Mouse (Mus musculus) embryonic stem cell, embryonic (primary cell): Measurements from ENCODE around the gene Uba5.

Source experiments
- CTCF ChIA-PET, 4 experiments: fragments of 300-600 bp in 2 of 4; fragments of 350-600 bp in 2 of 4; sonication (Branson Sonifier 250); formaldehyde crosslinking; loops; one replicate each; lab custom pipeline; 2022; ENCODE audit warnings: inconsistent platforms in 2 of 4; lab: Charles Lee
- POLR2A ChIA-PET, 4 experiments: fragments of 300-600 bp in 2 of 4; fragments of 350-600 bp in 2 of 4; sonication (Branson Sonifier 250); formaldehyde crosslinking; loops; one replicate each; lab custom pipeline; 2022; ENCODE audit warnings: antibody characterized with exemption in 4 of 4, inconsistent platforms in 1 of 4; lab: Charles Lee

Gene Uba5

DNA sequence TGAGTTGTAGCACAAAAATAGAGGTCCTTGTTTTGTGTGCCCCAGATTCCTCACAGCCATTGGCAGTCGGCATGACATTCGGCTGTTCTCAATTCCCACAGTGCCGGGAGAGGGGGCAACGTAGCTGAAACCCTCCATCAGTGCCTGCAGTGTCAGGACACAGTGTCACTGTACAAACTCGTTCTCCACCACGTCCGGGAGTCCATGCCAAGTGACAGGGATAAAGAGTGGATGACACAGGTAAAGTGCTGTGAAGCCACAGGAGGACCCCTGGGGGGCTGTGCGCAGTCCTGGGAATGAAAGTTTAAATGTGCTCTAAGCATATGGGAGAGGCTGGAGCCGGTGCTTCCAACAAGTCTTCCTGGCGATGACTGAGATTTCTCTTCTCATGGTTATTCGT is 33.1 kb downstream of the Uba5 start:
- POLR2A ChIA-PET = interaction anchor here in 1 of 4 experiments (0.6 kb wide), 1 partner anchor 666 kb away, joined by 3 read pairs; no protein-coding TSS in a partner anchor
- CTCF ChIA-PET = no interaction called here

DNA sequence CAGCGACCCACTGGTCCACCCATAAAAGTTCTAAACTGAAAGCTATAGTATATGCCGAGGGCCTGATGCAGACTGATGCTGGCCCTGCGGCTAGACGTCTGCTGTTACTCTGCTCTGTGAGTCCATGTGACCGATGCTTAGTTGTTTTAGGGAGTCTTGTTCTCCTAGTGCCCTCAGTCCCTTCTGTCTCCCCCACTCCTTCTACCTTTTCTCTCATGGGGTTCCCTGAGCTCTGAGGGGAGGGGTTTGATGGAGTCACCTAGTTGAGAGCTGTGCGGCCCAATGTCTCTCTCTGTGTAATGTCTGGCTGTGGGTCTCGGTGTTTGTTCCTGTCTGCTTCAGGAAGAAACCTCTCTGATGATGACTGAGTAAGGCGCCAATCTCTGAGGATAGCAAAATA is 35.7 kb downstream of the Uba5 start:
- POLR2A ChIA-PET = no interaction called here
- CTCF ChIA-PET = no interaction called here

DNA sequence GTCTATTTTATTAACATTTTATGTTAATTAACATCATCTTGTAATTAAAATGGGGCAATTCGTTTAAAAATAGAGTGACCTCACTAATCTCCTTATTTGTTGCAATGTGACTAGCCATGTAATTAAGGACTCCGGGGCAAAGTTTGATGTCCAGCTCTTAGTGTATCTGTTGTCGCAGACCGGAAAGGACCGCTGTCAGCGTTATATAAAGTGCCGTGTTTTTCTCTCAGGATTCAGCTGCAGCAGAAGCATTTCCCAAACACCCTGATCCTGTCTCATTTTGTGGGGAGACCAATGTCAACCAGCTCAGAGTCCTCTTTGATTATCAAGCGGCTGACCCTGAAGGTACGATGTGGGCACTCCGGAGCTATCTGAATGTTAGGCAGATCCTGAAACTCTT is 41.9 kb downstream of the Uba5 start:
- ChIA-PET POLR2A (no interaction called here), CTCF (interaction anchor here in 1 of 4 experiments (1.3 kb wide), 1 partner anchor 18 kb away, joined by 3 read pairs; no protein-coding TSS in a partner anchor)

DNA sequence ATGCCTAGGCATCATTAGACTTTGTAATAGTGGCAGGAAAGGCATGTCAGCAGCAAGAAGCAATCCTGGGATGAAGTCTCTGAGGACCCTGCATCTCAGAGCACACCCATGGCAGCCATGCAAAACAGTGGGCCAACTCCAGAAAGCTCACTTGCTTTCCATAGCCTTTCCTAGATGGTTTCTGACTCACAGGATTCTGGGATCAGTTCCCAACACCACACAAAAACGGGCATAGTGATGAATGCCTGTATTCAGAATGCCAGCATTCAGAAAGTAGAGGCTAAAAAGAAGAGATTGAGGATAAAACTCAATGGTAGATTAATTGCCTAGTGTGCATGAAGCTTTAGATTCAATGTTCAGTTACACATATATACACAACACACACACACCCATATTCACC is 48.4 kb downstream of the Uba5 start:
- ChIA-PET POLR2A (no interaction called here), CTCF (no interaction called here)

DNA sequence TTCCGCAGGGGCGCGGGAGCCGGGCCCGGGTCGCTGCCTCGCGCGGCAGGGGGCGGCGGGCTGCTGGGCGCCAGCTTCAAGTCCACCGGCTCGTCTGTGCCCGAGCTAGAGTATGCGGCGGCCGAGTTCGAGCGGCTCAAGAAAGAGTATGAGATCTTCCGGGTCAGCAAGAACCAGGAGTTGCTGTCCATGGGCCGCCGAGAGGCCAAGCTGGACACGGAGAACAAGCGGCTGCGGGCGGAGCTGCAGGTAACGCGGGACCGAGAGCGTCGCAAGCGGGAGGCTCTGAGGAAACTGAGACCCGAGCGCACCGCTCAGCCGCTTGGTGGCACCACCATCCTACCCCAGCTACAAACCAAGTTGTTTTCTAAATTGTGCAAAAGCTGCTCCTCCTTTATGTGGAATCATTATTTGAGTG is 60.0 kb downstream of the Uba5 start:
- ChIA-PET POLR2A (interaction anchor here (0.5 to 2.2 kb wide), 14 partner anchors 9 to 529 kb away, joined by 3 to 10 read pairs (median 3); partner anchors contain the start of genes Acad11 (in 2 of the 4), Uba5 (in 2 of the 4), Acpp (in 1 of the 4) and Dnajc13 (in 1 of the 4)), CTCF (interaction anchor here (0.5 to 3.1 kb wide), 26 partner anchors 10 to 1492 kb away, joined by 3 to 14 read pairs (median 3); partner anchors contain the start of genes Acpp (in 1 of the 4) and Dnajc13 (in 1 of the 4))

DNA sequence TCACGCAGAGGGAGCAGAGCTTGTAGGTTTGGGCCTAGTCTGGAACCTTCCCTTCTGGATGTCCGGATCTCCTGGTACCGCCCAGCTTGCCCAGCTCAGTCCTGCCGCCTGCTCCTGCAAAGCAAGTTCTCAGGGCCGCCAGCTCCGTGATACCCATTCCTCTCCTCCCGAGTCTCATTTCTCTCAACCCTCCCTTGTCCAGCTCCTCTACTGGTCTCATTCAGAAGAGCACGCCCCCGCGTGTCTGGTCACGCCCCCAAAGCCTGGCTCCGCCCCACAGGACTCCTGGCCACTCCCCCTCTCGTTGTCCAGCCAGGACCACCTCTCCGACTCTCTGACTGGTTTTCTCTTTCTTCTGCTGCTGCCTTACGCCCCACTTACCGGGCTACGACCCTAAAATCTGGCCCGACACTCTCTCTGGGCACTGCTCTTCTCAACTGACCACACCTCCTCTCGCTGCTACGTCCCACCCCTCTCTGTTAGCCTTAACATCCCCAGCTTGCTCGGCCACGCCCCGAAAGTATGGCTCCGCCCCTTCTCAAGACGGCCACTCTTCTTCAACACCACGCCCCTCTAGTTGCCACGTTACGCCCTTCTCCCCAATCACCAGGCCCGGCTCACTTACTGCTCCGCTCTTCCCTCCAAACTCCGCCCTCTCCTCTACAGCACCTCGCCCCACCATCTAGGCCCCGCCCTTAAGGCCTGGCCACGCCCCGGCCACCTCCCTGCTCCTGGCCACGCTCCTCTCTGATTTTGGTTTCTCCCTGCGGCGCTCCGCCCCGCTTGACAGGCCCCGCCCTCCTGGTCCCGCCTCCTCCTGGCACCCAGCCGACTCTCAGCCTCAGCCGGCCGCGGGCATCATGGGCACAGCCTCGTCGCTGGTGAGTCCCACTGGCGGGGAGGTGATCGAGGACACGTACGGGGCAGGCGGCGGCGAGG is 60.7 kb downstream of the Uba5 start, which contains the start of gene Nphp3:
Gene Nphp3 (plus strand): TSS at position 624 of the 939 bp plus-strand sequence.
- ChIA-PET POLR2A (interaction anchor here (0.5 to 2.2 kb wide), 25 partner anchors 9 to 700 kb away, joined by 3 to 10 read pairs (median 3); partner anchors contain the start of genes Acad11 (in 2 of the 4), Uba5 (in 2 of the 4), Acpp (in 1 of the 4) and Dnajc13 (in 1 of the 4)), CTCF (interaction anchor here (0.5 to 3.1 kb wide), 30 partner anchors 11 to 1565 kb away, joined by 3 to 14 read pairs (median 3); partner anchors contain the start of gene Acpp (in 1 of the 4))

DNA sequence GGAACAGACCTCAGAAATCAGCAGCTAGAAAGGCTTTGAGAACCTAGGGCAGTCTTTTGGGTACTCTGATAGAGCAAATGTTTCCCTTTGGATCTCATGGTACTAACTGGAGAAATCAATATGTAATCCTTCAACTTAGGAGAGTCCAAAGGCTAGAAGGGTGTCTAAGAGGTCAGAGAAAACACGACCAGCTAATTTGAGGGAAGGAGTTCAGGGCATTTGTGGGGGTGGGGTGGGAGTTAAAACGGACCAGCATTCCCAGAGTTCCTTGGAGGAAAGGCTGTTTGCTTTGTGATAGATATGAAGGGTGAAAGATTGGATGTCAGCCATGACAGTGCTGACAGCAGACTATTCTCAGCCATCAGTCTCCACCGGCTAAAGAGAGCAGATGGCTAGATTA is 62.3 kb downstream of the Uba5 start:
- ChIA-PET CTCF (no interaction called here), POLR2A (interaction anchor here in 1 of 4 experiments (0.8 kb wide), 1 partner anchor 621 kb away, joined by 3 read pairs; no protein-coding TSS in a partner anchor)
